Mouse (Mus musculus) activated CD4-positive, CD25-positive, alpha-beta regulatory T cell, adult 9 weeks (primary cell): Measurements from ENCODE around the gene Gm49721. TPM values are rescaled to one million over a fixed set of nuclear protein-coding genes. Genes with fewer than 3 reads are reported as not detected.

ENCODE experiments used
- polyA plus RNA-seq: library from polyadenylated mRNA; unstranded; fragments of 100-300 nt; shearing (Covaris generic); gene quantifications from one replicate; pipeline ENCODE4 v1.2.1, GENCODE M21; 2017

The Gm49721 gene
- polyA plus RNA-seq, result 0.44 TPM

GRCm38 (mm10) chr17:6978287-6979248 lies at the start of gene Gm49721:
Gene Gm49721, plus strand, starts transcription at chr17:6978904.

GRCm38 (mm10) chr17:6947984-6948768 lies 30.5 kb upstream of the Gm49721 start, which contains the start of gene Rsph3b:
Gene Rsph3b, minus strand, starts transcription at chr17:6948682.

GRCm38 (mm10) chr17:6960776-6961175 lies 17.9 kb upstream of the Gm49721 start, which contains the start of gene Tagap1:
Gene Tagap1, minus strand, starts transcription at chr17:6961156.

GRCm38 (mm10) chr17:6970334-6970733 lies 8.4 kb upstream of the Gm49721 start, which contains the start of gene Rnaset2b:
Gene Rnaset2b, plus strand, starts transcription at chr17:6970634.

GRCm38 (mm10) chr17:7025257-7025656 lies 46.6 kb downstream of the Gm49721 start, which contains the start of gene Gm1604a:
Gene Gm1604a, plus strand, starts transcription at chr17:7025568.

Other genes starting within 250 kb of the Gm49721 start
- gene Ezr, start 196.1 kb upstream of the Gm49721 start, polyA plus RNA-seq, result 350 TPM
- gene Rsph3b, start 30.2 kb upstream of the Gm49721 start, polyA plus RNA-seq, result 31.1 TPM
- gene Tagap1, start 17.7 kb upstream of the Gm49721 start, polyA plus RNA-seq, result 10.1 TPM
- gene Rnaset2b, start 8.3 kb upstream of the Gm49721 start, polyA plus RNA-seq, result 566 TPM
- not detected for gene Gm1604a, start 46.7 kb downstream of the Gm49721 start, polyA plus RNA-seq
- gene Rps6ka2, start 191.2 kb downstream of the Gm49721 start, polyA plus RNA-seq, result 0.29 TPM